Mouse (Mus musculus) G1E-ER4 (cell line): ENCODE measurements around the gene Dnajb1. TPM values are rescaled to one million over a fixed set of nuclear protein-coding genes. Genes with fewer than 3 reads are reported as not detected.

ENCODE experiments used
- GATA1 ChIP-seq: IDR thresholded peaks from one replicate; pipeline ENCODE4 v1.8.0; 2012; ENCODE audit warnings: low read length, inconsistent platforms
- polyA plus RNA-seq: library from polyadenylated mRNA; stranded (reverse); fragments of >175 nt; gene quantifications from 2 replicates; pipeline ENCODE4 v1.2.3, GENCODE M21; 2012

Dnajb1 gene
- 48.1 and 64.0 TPM in 2 replicates for polyA plus RNA-seq

DNA sequence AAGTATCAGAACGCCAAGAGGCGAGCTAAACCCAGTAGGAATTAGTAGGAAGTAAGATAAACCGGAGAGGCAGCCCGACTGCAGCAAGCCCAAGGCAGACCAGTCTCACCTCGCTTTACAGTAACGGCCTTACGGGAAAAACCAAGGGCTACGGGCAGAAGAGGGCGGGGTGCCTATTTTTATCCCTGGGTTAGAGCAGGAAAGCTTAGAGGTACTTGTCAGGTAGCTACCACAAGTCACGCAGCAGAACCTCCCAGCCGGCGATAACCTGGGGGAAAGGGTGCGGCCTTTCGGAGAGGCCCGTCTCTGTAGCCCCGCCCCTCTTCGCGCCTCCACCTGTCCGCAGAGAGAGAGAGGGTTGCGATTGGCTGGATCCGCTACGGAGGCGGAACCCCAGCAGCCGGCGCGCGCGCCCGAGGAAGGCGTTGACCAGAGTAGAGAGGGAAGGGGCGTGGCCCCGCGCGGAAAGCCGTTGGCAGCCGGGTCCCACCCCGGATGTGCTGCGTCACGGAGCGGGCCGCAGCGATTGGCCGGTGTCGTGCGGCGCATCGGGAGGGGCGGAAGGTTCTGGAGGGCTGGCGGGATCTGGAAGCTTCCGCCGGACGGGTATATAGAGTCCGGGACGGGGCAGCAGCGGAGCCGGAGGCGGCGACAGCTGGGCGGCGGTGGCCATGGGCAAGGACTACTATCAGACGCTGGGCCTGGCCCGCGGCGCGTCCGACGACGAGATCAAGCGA, at the start of gene Dnajb1, which contains the start of gene Tecr:
Gene Dnajb1, plus strand, starts transcription at position 533 of the 737 bp plus-strand sequence.
Gene Tecr, minus strand, starts transcription at position 311 of the 737 bp plus-strand sequence.
- TF ChIP-seq GATA1, result no peak

DNA sequence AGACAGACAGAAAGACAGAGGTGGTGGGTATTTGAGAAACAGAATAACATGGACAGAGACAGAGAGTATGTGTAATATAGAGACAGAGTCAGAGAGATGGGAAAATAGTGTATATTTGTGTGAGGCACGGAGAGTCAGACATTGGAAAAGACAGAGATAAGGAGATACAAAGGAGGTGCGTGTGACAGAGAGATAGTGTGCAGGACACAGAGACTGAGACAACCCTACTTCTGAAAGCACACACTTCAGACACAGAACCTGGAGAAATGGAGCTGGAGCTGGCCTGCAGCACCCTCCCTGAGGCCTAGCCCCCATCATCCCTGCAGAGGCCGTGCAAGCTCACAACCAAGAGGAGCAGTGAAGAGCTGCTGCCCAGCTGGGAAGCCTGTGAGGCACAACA, 45.3 kb upstream of the Dnajb1 start:
- no peak for TF ChIP-seq GATA1

DNA sequence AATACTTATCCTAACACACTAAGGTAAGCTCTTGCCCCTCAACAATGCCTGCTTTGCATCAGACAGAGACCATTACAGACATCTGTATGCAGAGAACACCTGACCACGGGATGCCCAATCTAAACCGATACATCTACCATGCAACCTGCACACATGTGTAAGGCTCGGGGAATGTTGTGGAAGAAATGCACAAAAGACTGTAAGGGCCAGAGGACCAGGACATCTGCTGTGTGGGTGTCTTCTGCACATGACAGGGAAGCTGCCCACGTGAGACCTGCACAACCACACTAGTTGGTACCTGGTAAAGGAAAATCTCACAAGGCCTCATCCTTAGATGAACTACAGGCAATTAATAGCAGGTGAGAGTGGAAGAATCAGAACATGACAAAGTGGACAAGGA, 44.7 kb upstream of the Dnajb1 start:
- no peak for TF ChIP-seq GATA1

GRCm38 (mm10) chr8:83565731-83566375, 42.1 kb upstream of the Dnajb1 start:
- TF ChIP-seq GATA1, result no peak

DNA sequence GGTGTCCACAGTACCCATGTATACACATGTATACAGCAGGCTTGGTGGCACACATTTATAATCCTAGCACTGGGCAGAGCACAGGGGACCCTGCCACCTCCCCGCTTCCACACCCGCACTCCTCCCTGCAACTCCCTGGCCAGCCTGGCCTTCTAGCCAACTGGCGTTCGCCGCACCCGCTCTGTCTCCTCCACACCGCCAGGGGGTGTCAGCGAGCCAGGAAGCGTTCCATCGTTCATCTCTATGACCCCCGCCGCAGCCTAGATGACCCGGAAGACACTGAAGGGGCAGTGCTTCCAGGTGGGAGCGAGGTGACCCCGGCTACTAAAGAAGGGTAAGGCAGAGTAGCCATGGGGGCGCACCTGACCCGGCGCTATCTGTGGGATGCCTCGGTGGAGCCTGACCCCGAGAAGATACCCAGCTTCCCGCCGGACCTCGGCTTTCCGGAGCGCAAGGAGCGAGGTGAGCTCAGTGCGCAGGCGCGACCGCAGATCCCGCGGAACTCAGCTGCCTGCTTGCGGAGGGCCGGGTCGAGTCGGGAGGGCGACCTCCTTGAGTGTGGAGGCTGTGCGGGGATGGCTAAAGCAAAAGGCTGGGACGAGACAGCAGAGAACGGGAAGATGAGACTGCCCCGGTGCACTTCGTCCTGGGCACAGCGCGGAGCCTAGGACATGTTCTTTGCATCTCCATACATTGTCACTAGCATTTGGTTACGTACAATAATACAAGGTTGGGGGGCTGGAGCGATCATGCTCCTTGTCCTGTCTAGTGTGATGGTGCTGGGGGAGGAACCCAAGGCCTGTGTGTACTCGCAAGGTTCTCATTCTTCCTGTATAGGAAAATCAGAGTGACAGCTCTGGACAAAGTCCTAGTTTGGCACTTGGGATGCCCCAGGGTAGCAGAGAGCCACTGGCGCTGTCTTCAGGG, 41.3 kb upstream of the Dnajb1 start, which contains the start of gene Ndufb7:
Gene Ndufb7, plus strand, starts transcription at position 203 of the 927 bp plus-strand sequence.
- TF ChIP-seq GATA1, result no peak

- no peak for TF ChIP-seq GATA1
Observed at GRCm38 (mm10) chr8:83567668-83568067, 40.3 kb upstream of the Dnajb1 start.

- TF ChIP-seq GATA1, result no peak
Observed at GRCm38 (mm10) chr8:83568128-83568527, 39.9 kb upstream of the Dnajb1 start.

- TF ChIP-seq GATA1, result no peak
Observed at GRCm38 (mm10) chr8:83568755-83569154, 39.2 kb upstream of the Dnajb1 start.

- no peak for TF ChIP-seq GATA1
Observed at GRCm38 (mm10) chr8:83569165-83569564, 38.8 kb upstream of the Dnajb1 start.

DNA sequence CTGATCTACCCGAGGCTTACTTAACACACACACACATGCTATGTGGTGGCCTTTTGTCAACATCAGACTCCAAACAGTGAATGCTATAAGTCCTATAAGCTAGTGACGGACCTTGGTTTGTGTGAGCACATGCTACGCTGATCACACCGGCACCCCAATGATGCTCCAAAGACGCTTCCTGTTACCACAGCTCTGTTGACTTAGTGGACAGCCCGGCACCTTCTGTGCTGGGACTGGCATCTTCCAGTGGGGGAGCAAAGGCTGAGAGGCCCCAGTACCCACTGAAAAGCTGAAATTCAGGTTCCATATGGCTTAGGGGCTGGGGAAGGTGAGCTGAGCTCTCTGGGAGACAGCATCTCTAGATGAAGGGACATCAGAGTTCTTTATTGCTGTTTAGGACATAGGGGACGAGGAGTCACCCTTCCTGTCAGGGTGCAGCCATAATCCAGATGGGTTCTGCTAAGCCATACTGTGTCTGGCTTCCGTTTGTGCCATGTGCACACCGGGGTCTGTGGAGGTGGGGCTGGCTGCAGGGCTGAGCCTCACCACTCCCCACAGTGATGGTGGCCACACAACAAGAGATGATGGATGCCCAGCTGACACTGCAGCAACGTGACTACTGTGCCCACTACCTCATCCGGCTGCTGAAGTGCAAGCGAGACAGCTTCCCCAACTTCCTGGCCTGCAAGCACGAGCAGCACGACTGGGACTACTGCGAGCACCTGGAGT, 37.6 kb upstream of the Dnajb1 start:
- TF ChIP-seq GATA1, result no peak

DNA sequence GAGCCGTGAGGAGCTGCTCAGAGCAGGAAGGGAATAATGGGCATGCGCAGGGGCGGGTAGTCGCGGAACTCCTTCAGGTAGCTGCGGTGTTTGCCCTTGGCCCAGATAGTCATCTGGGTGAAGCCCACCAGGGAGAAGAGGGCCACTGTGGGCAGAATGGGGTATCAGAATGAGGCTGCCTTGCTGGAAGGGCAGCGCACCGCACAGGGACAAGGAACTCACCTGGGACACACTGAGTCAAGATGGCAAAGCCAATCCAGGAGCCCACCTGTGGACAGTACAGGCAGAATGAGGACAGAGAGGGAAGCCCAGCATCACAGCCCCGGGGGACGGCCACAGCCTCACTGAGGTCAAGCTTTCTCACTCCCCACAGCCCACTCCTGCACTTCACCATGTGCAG, 36.2 kb upstream of the Dnajb1 start:
- no peak for TF ChIP-seq GATA1

DNA sequence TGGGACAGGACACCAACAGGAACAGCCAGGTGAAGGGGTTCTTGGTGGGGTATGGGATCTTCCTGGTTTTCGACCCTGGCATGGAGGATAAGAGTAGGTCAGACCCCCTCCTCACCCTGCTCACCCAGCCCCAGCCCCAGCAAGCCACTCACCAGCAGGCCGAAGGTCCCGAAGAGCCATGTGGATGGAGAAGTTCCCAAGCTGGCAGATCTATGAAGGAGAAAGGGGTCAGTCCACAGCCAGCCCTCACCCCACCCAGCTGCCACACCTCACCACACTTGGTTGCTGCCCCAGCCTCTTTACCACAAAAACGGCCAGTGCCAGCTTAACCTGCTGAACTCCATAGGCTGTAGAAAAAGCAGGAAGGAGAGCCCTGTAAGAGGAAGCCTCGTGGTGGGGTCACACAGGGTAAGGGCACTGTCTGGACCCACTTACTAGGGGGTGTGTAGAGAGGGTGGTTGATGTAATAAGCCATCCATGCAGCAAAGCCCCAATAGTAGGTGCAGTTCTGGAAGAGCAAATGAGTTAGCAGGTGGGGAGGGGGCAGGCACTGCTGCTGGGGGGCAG, 35.7 kb upstream of the Dnajb1 start:
- TF ChIP-seq GATA1, result no peak

- TF ChIP-seq GATA1, result no peak
Observed at GRCm38 (mm10) chr8:83573140-83573875, 34.7 kb upstream of the Dnajb1 start.

DNA sequence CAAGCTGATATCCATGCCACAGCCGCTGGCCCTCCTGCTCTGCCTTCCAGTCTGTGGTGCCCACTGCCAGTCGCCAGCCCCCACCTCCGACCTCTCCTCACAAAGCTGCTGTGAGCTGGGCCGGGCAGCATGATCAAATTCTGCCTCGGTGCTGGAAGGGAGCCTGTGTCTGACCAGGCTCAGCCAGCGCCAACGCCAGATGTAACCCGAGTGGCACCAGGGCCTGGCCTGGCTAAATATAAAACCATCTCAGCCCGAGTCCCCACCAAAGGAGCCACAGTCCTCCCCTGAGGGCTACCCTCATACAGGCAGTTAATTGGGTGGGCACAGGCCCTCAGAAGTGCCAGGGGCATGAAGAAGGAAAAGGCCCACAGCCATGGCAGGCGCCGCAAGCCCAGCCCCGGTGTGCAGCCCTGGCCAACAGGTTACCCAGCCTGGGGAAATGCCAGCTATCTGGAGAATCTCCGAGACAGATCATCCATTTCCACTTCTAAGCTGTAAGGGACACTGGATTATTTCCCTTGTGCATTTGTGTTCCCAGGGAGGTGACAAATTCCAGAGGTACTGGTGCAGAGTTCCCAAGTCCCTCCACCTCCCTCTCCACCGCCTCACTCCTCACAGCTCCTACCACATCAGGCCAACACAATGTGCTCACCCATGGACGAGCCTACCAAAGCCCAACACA, 33.2 kb upstream of the Dnajb1 start:
- no peak for TF ChIP-seq GATA1
